Mouse (Mus musculus) limb, embryonic 12.5 days (tissue): ENCODE results near the gene Ppp1r26. TPM values are rescaled to one million over a fixed set of nuclear protein-coding genes. Genes with fewer than 3 reads are reported as not detected.

ENCODE experiments used
- ATAC-seq: fragments of 200-750 bp; cut with Nextera tagmentation; 2 replicates; pipeline ENCODE4 v1.8.0; 2017; ENCODE audit warnings: low read depth, moderate TSS enrichment; ENCODE audit not compliant: insufficient number of reproducible peaks, insufficient read depth, low FRiP score, low TSS enrichment
- H3K27ac ChIP-seq: fragments of 300-500 bp; sonication (generic); 2 replicates; pipeline ENCODE4 v1.5.1; 2016; ENCODE audit warnings: mild to moderate bottlenecking, moderate library complexity
- H3K27me3 ChIP-seq: fragments of 300-500 bp; sonication (generic); 2 replicates; pipeline ENCODE4 v1.6.1; 2016; ENCODE audit warnings: mild to moderate bottlenecking, moderate library complexity
- H3K36me3 ChIP-seq: fragments of 300-500 bp; sonication (generic); 2 replicates; pipeline ENCODE4 v1.6.1; 2016; ENCODE audit warnings: mild to moderate bottlenecking, moderate library complexity
- H3K4me1 ChIP-seq: fragments of 300-500 bp; sonication (generic); replicated peaks from 2 replicates; pipeline ENCODE4 v1.6.1; 2016
- H3K4me2 ChIP-seq: fragments of 300-500 bp; sonication (generic); 2 replicates; pipeline ENCODE4 v1.6.1; 2016; ENCODE audit warnings: mild to moderate bottlenecking, moderate library complexity
- H3K4me3 ChIP-seq: fragments of 300-500 bp; sonication (generic); replicated peaks from 2 replicates; pipeline ENCODE4 v1.5.1; 2016; ENCODE audit warnings: mild to moderate bottlenecking
- H3K9ac ChIP-seq: fragments of 300-500 bp; sonication (generic); replicated peaks from 2 replicates; pipeline ENCODE4 v1.6.1; 2016; ENCODE audit warnings: mild to moderate bottlenecking, moderate library complexity
- H3K9me3 ChIP-seq: fragments of 300-500 bp; sonication (generic); 2 replicates; pipeline ENCODE4 v1.6.1; 2016; ENCODE audit warnings: mild to moderate bottlenecking, moderate library complexity
- WGBS: fragments of 180-500 bp; shearing (Covaris S2); methylation state at CpG from one replicate; pipeline ENCODE4 v1.1.7; 2016; 5-methylcytosine and 5-hydroxymethylcytosine counted together
- polyA plus RNA-seq: library from polyadenylated mRNA; unstranded; fragments of >200 nt; fragmentation: Nextera tagmentation; extraction: Ambion mirVana; gene quantifications from 2 replicates; pipeline ENCODE4 v1.2.1, GENCODE M21; 2016

The Ppp1r26 gene
- 8.6 and 8.8 TPM in 2 replicates for polyA plus RNA-seq

DNA sequence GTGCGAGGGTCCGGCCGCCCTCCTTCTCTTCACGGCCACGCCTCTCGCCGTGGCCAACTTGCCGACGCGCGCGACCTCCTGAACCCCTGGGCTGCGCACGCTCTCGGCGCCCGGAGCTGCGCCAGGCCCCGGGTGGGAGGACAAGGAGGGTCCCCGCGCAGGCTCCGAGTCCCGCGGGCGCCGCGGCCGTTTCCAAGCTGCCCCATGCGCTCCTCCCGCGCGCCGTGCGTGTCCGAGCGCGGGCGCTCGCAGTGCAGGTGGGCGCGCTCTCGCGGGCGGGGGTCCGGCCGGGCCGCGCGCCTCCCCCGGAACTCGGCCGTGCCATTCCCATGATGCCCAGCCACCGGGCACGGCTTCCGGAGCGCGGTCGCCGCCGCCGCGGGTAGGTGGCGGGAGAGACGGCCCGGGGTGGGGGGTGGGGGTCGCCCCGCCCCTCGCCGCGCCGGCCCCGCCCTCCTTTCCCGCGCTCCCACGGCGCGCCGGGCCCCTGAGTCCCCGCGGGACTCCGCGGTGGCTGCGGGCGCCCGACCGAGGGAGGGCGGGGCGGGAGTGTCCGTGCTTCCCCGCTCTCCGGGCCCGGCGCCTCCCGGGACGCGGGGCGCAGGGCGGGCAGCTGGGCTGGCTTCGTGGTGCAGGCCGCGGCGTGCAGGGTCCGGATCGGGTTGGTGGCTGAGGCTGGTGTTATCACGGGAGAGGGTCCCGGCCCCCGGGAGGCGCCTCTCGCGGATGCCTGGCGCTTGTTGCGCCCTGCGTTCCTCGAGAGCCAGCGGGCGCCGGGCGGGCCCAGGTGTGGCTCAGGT is at the start of gene Ppp1r26:
Gene Ppp1r26 (plus strand): TSS at position 286 of the 800 bp plus-strand sequence.
- H3K27ac ChIP-seq: peak within 1 kb of the TSS; percentile 76
- WGBS: under 1% methylated on average over 96 of the region's 118 CpGs
- H3K36me3 ChIP-seq: peaks cover 25% of the 10 kb centered on the region
- peaks cover 8% of the 10 kb centered on the region; the same call in 1 of the 2 replicates for H3K4me1 ChIP-seq
- H3K4me2 ChIP-seq: peak within 1 kb of the TSS; percentile 90
- peaks cover 10% of the 10 kb centered on the region; the same call in 1 of the 2 replicates for H3K27me3 ChIP-seq
- no peaks in the 10 kb centered on the region for H3K9me3 ChIP-seq
- H3K4me3 ChIP-seq: peak within 1 kb of the TSS; percentile 80
- peak; percentile 38; the same call in 1 of the 2 replicates for ATAC-seq
- H3K9ac ChIP-seq: peak within 1 kb of the TSS; percentile 89

DNA sequence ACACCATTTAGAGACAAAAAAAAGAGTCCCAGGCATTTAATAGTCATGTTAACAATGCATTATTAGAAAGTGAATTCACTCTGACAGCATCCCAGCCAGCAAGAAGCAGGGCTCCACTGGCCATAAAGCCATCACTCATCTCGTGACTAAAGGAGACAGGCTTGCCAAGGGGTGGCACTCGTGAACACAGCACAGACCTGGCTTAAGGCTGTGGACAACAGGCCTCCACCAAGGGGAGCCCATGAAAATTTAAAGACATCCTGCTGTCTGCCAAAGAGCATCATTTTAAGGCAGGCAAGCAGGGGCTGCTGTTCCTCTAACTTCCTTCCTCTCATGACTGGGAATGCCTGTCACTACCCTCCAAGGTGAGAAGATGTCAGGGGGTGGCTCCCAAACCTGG is 49.7 kb upstream of the Ppp1r26 start:
- no peak overlapping the region for H3K4me2 ChIP-seq
- no peaks in the 10 kb centered on the region for H3K9me3 ChIP-seq
- WGBS: 23% methylated on average over 2 of the region's 2 CpGs
- no peaks in the 10 kb centered on the region for H3K27me3 ChIP-seq
- H3K4me3 ChIP-seq: no peak overlapping the region
- ATAC-seq: no peak
- no peaks in the 10 kb centered on the region for H3K36me3 ChIP-seq
- no peak overlapping the region for H3K9ac ChIP-seq
- no peak overlapping the region for H3K27ac ChIP-seq
- peaks cover 3% of the 10 kb centered on the region; the same call in 1 of the 2 replicates for H3K4me1 ChIP-seq

DNA sequence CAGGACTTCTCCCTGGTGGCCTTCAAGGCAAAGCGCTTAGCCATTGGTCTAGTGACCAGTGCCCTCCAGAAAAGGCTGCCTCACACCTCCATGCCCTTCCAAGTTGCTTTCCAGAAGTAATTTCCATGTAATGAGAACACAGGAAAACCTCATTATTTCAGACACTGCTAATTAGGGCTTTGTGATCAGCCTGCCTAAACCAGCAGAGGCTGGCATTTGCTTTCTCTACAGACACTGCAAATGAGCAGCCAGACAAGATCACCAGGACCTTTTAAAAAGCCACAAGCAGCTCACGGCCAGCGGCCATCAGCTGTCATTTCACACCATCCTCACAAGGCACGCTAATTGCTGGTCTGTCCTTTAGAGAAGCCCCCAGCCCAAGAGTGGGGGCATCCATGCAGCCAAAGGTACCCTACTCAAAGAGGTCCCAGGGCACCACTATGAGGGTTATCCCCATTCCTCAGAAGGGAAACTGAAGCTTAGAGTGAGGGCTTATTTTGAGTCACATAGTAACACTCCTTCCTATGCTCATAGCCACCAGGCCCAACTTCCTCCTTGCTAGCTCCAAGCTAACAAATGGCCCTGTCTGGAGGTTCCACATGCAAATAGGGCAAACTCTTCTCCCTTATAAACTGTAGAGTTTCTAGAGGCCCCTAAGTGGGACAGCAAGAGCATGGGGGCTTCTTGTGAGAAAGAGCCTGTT is 49.0 kb upstream of the Ppp1r26 start:
- Histone ChIP-seq H3K4me2 (no peak overlapping the region), H3K36me3 (no peaks in the 10 kb centered on the region), H3K4me3 (no peak overlapping the region), H3K9me3 (no peaks in the 10 kb centered on the region), H3K4me1 (peaks cover 4% of the 10 kb centered on the region; the same call in 1 of the 2 replicates), H3K27me3 (no peaks in the 10 kb centered on the region), H3K27ac (no peak overlapping the region), H3K9ac (no peak overlapping the region)
- no peak for ATAC-seq
- WGBS: 52% methylated on average over 4 of the region's 4 CpGs

DNA sequence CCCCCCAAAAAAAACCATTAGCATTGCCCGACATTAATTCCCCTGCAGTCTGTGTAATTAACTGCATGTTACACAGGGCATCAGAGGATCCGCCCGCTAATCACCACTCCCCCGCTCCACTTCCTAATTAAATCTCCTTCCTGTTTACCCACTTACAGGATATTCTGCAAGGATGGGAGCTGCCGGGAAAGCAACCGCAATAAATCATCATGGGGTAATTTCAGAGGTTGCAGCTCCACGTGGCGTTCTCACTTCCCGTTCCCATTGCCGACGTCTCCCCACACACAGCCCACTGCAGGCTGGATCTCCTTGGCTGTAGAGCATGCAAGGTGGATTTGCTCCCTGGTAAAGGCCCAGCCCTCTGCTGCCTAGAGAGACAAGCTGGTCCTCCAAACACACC is 45.0 kb upstream of the Ppp1r26 start:
- H3K4me2 ChIP-seq: no peak overlapping the region
- no peak for ATAC-seq
- H3K9me3 ChIP-seq: no peaks in the 10 kb centered on the region
- 7% methylated on average over 11 of the region's 11 CpGs for WGBS
- H3K4me1 ChIP-seq: peaks cover 4% of the 10 kb centered on the region; the same call in 1 of the 2 replicates
- no peaks in the 10 kb centered on the region for H3K27me3 ChIP-seq
- H3K36me3 ChIP-seq: no peaks in the 10 kb centered on the region
- H3K27ac ChIP-seq: no peak overlapping the region
- H3K9ac ChIP-seq: no peak overlapping the region
- H3K4me3 ChIP-seq: no peak overlapping the region

DNA sequence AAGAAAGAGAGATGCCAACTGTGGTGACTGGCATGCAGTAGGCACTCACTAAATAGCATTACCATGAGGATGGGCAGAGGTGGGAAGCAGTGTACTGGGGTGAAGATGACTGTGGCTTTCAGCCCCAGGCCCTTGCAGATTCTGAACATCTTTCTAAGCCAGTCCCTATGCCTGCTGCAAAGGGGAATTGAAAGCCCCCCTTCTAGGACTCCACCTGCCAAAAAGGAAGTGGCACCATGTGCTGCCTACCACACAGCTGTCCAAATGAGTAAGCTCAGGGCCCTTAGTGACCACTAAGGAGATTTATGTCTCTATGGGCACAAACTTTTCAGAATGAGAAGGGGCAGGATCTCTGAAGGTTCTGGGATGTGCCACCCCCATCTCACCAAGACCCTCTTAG is 44.5 kb upstream of the Ppp1r26 start:
- no peak for ATAC-seq
- peaks cover 4% of the 10 kb centered on the region; the same call in 1 of the 2 replicates for H3K4me1 ChIP-seq
- no peak overlapping the region for H3K4me3 ChIP-seq
- H3K27me3 ChIP-seq: no peaks in the 10 kb centered on the region
- no peak overlapping the region for H3K9ac ChIP-seq
- no peaks in the 10 kb centered on the region for H3K9me3 ChIP-seq
- no peak overlapping the region for H3K27ac ChIP-seq
- H3K36me3 ChIP-seq: no peaks in the 10 kb centered on the region
- no peak overlapping the region for H3K4me2 ChIP-seq

DNA sequence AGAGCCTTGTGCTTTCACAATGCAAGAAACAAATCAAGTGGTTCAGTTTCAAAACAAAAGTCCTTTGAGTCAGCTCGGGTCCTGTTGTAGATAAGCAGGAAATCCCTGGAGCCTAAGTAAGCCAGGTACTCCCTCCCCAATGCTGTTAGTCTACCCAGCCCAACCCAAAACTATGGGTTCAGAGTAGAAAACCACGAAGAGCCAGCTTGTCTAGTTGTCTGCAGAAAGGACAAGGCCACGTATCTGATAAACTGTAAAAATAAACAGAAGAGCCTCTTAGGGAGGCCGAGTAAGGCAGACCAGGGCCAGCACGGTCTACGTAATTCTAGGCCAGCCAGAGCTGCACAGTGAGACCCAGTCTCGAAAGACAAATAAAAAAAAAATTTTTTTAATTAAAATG is 38.8 kb upstream of the Ppp1r26 start:
- Histone ChIP-seq H3K27me3 (no peaks in the 10 kb centered on the region), H3K9ac (no peak overlapping the region), H3K4me1 (peaks cover 6% of the 10 kb centered on the region; the same call in 1 of the 2 replicates), H3K4me2 (no peak overlapping the region), H3K9me3 (no peaks in the 10 kb centered on the region), H3K4me3 (no peak overlapping the region), H3K27ac (no peak overlapping the region), H3K36me3 (no peaks in the 10 kb centered on the region)
- WGBS: 65% methylated on average over 7 of the region's 7 CpGs
- no peak for ATAC-seq

DNA sequence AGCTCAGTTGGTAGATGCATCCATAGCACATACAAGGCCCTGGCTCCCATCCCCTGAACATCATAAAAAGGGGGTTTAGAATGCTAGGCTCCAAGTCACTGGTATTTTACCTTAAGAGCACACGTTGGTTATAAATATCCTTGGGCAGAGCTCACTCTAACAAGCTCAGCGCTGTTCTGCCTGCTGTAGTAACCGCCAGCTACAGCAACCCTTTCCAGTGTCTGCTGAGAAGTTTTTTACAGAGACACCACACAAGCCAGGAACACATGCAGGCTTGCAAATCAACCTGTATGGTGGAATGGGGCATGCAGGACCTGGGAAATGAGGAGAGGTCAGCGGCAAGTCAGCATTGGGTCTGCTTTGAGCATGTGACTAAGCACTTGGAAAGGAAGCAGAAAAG is 37.5 kb upstream of the Ppp1r26 start:
- no peak for ATAC-seq
- 78% methylated on average over 4 of the region's 4 CpGs for WGBS
- Histone ChIP-seq H3K9ac (no peak overlapping the region), H3K27me3 (no peaks in the 10 kb centered on the region), H3K36me3 (no peaks in the 10 kb centered on the region), H3K4me2 (no peak overlapping the region), H3K27ac (no peak overlapping the region), H3K9me3 (no peaks in the 10 kb centered on the region), H3K4me3 (no peak overlapping the region), H3K4me1 (peaks cover 6% of the 10 kb centered on the region; the same call in 1 of the 2 replicates)

DNA sequence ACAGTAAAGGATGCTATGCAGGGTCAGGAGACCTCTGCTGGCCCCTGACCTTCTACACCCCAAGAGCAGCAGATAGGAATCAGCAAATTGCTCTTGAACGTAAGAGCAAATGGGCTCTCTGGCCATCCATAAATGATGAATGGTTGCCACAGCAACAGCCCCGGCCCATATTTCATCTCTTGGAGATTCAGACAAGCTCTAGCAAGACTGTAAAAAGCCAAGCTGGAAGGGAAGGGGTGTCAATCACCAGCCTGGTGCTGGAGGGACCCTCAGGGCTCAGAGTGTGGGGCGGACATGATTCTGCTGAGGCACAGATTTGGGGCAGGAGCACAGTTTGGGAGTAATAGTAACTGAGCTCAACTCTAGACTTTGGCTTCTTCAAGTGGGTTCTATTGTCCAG is 37.0 kb upstream of the Ppp1r26 start:
- Histone ChIP-seq H3K4me1 (peaks cover 6% of the 10 kb centered on the region; the same call in 1 of the 2 replicates), H3K36me3 (no peaks in the 10 kb centered on the region), H3K9me3 (no peaks in the 10 kb centered on the region), H3K9ac (no peak overlapping the region), H3K4me2 (no peak overlapping the region), H3K27me3 (no peaks in the 10 kb centered on the region), H3K27ac (no peak overlapping the region), H3K4me3 (no peak overlapping the region)
- WGBS: 74% methylated on average over 3 of the region's 3 CpGs
- ATAC-seq: no peak

DNA sequence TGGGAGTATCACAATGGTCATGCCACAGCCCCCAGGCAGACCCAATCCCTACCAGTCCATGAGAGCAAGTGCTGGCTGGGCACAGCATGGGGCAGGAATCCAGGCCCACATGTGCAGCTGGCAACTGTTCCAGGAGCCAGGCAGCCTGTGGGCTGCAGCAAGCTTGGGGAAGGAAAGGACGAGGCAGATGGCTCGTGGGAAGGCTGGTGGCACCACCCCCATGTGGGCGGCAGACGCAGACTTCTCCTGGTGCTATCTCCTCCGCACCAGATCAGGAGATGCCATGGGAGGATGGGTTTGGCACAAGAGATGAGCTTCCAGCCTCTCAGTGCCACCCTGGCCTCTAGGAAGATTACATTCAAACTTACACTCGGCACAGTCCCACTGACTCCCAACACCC is 33.7 kb upstream of the Ppp1r26 start:
- Histone ChIP-seq H3K9ac (no peak overlapping the region), H3K4me3 (no peak overlapping the region), H3K4me1 (peaks cover 6% of the 10 kb centered on the region), H3K4me2 (no peak overlapping the region), H3K36me3 (no peaks in the 10 kb centered on the region), H3K27me3 (no peaks in the 10 kb centered on the region), H3K27ac (no peak overlapping the region), H3K9me3 (no peaks in the 10 kb centered on the region)
- ATAC-seq: no peak
- 82% methylated on average over 6 of the region's 6 CpGs for WGBS

DNA sequence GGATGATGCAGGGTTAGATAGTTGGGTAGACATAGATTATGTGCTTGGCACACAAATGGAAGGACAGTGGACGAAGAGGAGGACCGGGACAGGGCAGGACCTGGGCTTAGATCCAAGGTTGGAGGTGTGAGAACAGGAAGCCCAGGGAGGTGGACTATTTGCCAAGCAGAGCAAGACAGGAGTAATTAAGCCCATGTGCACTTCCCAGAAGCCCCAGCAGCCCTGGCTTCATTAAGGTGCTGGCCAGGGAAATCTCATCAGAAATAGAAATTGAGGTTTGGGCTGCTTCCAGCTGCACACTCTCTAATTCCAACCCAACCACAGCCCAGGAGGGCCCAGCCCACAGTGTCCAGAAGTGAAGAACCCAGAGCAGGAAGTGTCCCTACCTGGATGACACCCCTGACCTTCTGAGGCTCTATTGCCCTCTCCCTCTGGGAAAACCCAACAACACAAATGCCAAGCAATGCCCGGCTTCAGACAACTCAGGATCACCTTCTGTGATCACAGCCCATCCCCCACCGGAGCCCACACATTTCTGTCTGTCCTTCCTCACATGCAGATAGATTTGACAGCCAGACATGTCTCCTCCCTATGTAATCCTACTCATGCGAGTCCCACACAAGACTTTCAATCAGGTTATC is 32.4 kb upstream of the Ppp1r26 start:
- no peak overlapping the region for H3K27ac ChIP-seq
- H3K4me2 ChIP-seq: no peak overlapping the region
- no peaks in the 10 kb centered on the region for H3K9me3 ChIP-seq
- WGBS: 83% methylated on average over 5 of the region's 5 CpGs
- no peaks in the 10 kb centered on the region for H3K27me3 ChIP-seq
- no peaks in the 10 kb centered on the region for H3K36me3 ChIP-seq
- H3K9ac ChIP-seq: no peak overlapping the region
- ATAC-seq: no peak
- H3K4me3 ChIP-seq: no peak overlapping the region
- H3K4me1 ChIP-seq: peaks cover 6% of the 10 kb centered on the region

DNA sequence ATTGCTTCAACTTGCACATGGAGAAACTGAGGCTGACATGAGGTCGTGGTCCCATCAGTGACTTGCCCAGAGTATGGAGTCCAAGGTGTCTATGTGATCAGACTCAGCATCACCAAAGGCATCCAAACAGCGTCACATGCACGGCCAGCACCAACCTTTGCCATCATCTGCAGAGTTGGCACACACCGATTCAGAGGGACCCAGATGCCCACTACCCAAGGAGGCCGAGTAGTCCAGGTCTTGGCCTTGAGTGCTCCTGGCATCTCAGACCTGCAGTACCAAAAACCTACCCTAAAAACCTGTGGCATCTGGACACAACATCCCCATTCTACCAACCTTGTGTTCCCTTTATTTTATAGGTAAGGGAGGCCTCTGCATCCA is 31.9 kb upstream of the Ppp1r26 start:
- no peaks in the 10 kb centered on the region for H3K9me3 ChIP-seq
- H3K27me3 ChIP-seq: no peaks in the 10 kb centered on the region
- no peak overlapping the region for H3K4me2 ChIP-seq
- no peak overlapping the region for H3K4me3 ChIP-seq
- no peak overlapping the region for H3K27ac ChIP-seq
- no peak overlapping the region for H3K9ac ChIP-seq
- WGBS: 96% methylated on average over 5 of the region's 5 CpGs
- H3K4me1 ChIP-seq: peaks cover under 1% of the 10 kb centered on the region; the same call in 1 of the 2 replicates
- H3K36me3 ChIP-seq: no peaks in the 10 kb centered on the region
- no peak for ATAC-seq
